7 mouse cellular contexts compared by ENCODE assay signal in the genomic region with DNA sequence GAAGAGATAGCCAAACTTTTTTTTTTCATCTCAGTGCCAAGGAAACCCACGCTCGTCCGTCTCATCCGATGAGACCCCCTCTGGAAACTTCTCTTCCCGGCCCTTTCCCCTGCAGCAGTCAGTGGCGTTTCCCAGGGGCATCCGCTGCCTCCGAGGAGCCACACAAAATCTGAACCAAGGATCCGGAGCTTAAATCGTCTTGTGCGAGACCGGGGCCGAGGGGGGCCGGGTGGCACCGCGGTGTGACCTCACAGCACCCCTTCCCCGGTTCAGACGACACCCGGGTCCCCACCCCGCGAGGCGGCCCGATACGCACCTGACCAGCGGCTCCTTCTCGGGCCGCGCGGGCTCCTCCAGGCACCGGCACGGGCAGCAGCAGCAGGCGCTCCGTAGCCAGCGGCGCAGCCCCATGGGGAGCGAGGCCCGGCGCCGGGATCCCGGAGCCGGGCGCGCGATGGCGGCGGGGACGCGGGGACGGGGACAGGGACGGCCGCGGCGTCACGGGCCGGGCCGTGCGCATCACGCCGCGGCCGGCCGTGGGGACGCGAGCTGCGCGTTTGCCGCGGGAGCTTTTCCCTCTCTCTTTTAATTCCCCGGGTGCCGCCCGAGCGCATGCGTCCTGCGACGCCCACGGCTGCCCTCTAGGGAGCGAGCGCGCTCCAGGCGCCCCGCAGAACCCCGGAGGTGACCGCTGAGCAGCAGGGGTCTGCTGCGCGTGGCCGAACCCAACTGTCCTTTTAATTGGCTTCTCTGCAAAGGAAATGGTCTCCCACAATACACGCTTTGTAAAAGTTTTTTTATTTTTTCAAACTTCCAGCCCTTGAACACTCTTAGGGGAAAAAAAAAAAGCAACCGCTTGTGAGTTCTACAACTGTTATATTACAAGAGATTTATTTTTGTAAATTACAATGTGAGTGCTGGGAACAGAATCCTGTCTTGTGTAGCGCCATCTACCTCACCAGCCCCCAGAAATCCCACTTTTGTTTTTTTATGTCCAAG. TPM values are rescaled to one million over a fixed set of nuclear protein-coding genes. Genes with fewer than 3 reads are reported as not detected.
DNase-seq lines count a peak whose midpoint lies in the region; ATAC-seq lines count a peak whose summit lies in the region.

A gene (minus strand): TSS at position 607 of the 999 bp plus-strand sequence.

- peak within 1 kb of the TSS; percentile 66 for H3K9ac ChIP-seq in hindbrain, embryonic 16.5 days (ENCODE audit: low read depth, low read length)

- DNase-seq in T-cell, adult 2 months (ENCODE audit: low spot score) = peak; percentile 19
- peak; percentile 72 to 77 for DNase-seq in cerebellum, postnatal 10 days
- DNase-seq in gastrocnemius, adult 8-10 months (ENCODE audit: low spot score in 2 of 2) = peak; percentile 35 to 56
- peak; percentile 45 for DNase-seq in left cerebral cortex, postnatal 4 days
- peak; percentile 80 for DNase-seq in midbrain, embryonic 10.5 days (ENCODE audit: low spot score)
- DNase-seq in right cerebral cortex, postnatal 36 days (ENCODE audit: low spot score in 2 of 2) = peak; percentile 21 to 32

- no peaks in the 10 kb centered on the region for H3K9me3 ChIP-seq in hindbrain, embryonic 16.5 days (ENCODE audit: control insufficient read depth, low read length)
- H3K9me3 ChIP-seq in midbrain, embryonic 10.5 days (replicated peaks) = no peaks in the 10 kb centered on the region

- no peaks in the 10 kb centered on the region for H3K36me3 ChIP-seq in hindbrain, embryonic 16.5 days (ENCODE audit: control insufficient read depth, insufficient read depth, low read length)
- H3K36me3 ChIP-seq in midbrain, embryonic 10.5 days = no peaks in the 10 kb centered on the region

- WGBS in hindbrain, embryonic 16.5 days = under 1% methylated on average over 54 of the region's 89 CpGs
- WGBS in midbrain, embryonic 10.5 days = under 1% methylated on average over 88 of the region's 89 CpGs

- H3K4me3 ChIP-seq in hindbrain, embryonic 16.5 days (ENCODE audit: low read length) = peak within 1 kb of the TSS; percentile 66
- peak within 1 kb of the TSS; percentile 82 for H3K4me3 ChIP-seq in midbrain, embryonic 10.5 days

- no peaks in the 10 kb centered on the region for H3K27me3 ChIP-seq in hindbrain, embryonic 16.5 days (replicated peaks; ENCODE audit: control insufficient read depth, insufficient read depth, low read length)
- H3K27me3 ChIP-seq in midbrain, embryonic 10.5 days (ENCODE audit: low read depth, poor library complexity, severe bottlenecking) = peaks cover 24% of the 10 kb centered on the region

- ATAC-seq in hindbrain, embryonic 16.5 days = peak; percentile 82

- intact Hi-C loops in left cerebral cortex, postnatal 4 days (cut with DNase I) = no loop called here

- H3K27ac ChIP-seq in hindbrain, embryonic 16.5 days (ENCODE audit: low read depth, low read length) = peak within 1 kb of the TSS; percentile 1; the same call in 1 of the 2 replicates
- peak within 1 kb of the TSS; percentile 89 for H3K27ac ChIP-seq in midbrain, embryonic 10.5 days (replicated peaks)

- peaks cover 5% of the 10 kb centered on the region for H3K4me1 ChIP-seq in hindbrain, embryonic 16.5 days (ENCODE audit: control insufficient read depth, insufficient read depth, low read depth, low read length)
- peaks cover 22% of the 10 kb centered on the region for H3K4me1 ChIP-seq in midbrain, embryonic 10.5 days

- peak within 1 kb of the TSS; percentile 80 for H3K4me2 ChIP-seq in hindbrain, embryonic 16.5 days (ENCODE audit: low read length)

RNA-seq across cellular contexts. Expression of the gene that starts here (rescaled TPM):
- 10 to 100 TPM; 35.8 to 50.4 (median 44.8) TPM for total RNA-seq in gastrocnemius, adult 8-10 months (2022)
- polyA plus RNA-seq in hindbrain, embryonic 16.5 days (2015; fragmentation: Nextera tagmentation; extraction: Ambion mirVana) = 2.2 and 2.7 TPM in 2 replicates
- total RNA-seq in left cerebral cortex, postnatal 4 days (2021) = 1 to 10 TPM; 1.1 to 1.6 TPM
- polyA plus RNA-seq in midbrain, embryonic 10.5 days (2016; fragmentation: Nextera tagmentation; extraction: Ambion mirVana) = 5.0 and 7.6 TPM in 2 replicates

Comparison
In these comparisons a context has a peak if more than half of its experiments do, and no peak if none do; other contexts are left out.
1. Peak in every context shown above with its lines: DNase-seq, ATAC-seq, H3K4me3 ChIP-seq and H3K27ac ChIP-seq.
2. RNA of the gene that starts here (total RNA-seq): 35.8 to 50.4 TPM in gastrocnemius, adult 8-10 months; 1.1 to 1.6 TPM in left cerebral cortex, postnatal 4 days; every median in the first group is over 10 times any median in the second.
3. DNase-seq: peak in every context shown above with its lines; median percentile 80 in midbrain, embryonic 10.5 days; 74 in cerebellum, postnatal 10 days; 46 in gastrocnemius, adult 8-10 months; 45 in left cerebral cortex, postnatal 4 days; 26 in right cerebral cortex, postnatal 36 days; 19 in T-cell, adult 2 months.